Mouse (Mus musculus) thymus, adult 2 months (tissue): ENCODE data around the gene Prdm16. TPM values are rescaled to one million over a fixed set of nuclear protein-coding genes. Genes with fewer than 3 reads are reported as not detected.

Experiments
- DNase-seq: peaks from one replicate; pipeline ENCODE4 v3.0.0; 2021
- H3K27ac ChIP-seq: fragments of 200-500 bp; 2 replicates; pipeline ENCODE4 v1.5.1; 2012; ENCODE audit warnings: low read length, control low read depth; ENCODE audit not compliant: control insufficient read depth, insufficient read depth
- H3K27me3 ChIP-seq: fragments of 200-500 bp; 2 replicates; pipeline ENCODE4 v1.6.1; 2012; ENCODE audit warnings: mild to moderate bottlenecking, low read length, moderate library complexity, mixed read lengths; ENCODE audit not compliant: control insufficient read depth, insufficient read depth
- H3K36me3 ChIP-seq: fragments of 200-500 bp; 2 replicates; pipeline ENCODE4 v1.6.1; 2012; ENCODE audit warnings: mild to moderate bottlenecking, low read length, moderate library complexity; ENCODE audit not compliant: control insufficient read depth, insufficient read depth
- H3K4me1 ChIP-seq: fragments of 200-500 bp; replicated peaks from 2 replicates; pipeline ENCODE4 v1.6.1; 2012; ENCODE audit warnings: low read length; ENCODE audit not compliant: control insufficient read depth, insufficient read depth
- H3K4me3 ChIP-seq: fragments of 200-500 bp; 2 replicates; pipeline ENCODE4 v1.5.1; 2012; ENCODE audit warnings: mild to moderate bottlenecking, low read length, control low read depth, moderate library complexity; ENCODE audit not compliant: control insufficient read depth, insufficient read depth
- CTCF ChIP-seq: fragments of 200-500 bp; IDR thresholded peaks from 2 replicates; pipeline ENCODE4 v1.5.1; 2012; ENCODE audit warnings: mild to moderate bottlenecking, control low read depth, low read length, moderate library complexity, borderline replicate concordance; ENCODE audit not compliant: control insufficient read depth, poor library complexity, insufficient read depth; ENCODE audit errors: extremely low read depth
- POLR2A ChIP-seq: fragments of 200-500 bp; IDR thresholded peaks from 2 replicates; pipeline ENCODE4 v1.6.1; 2012; ENCODE audit warnings: mild to moderate bottlenecking, low read length, control low read depth, moderate library complexity; ENCODE audit not compliant: control insufficient read depth, poor library complexity, insufficient read depth; ENCODE audit errors: extremely low read depth
- WGBS: fragments of 180-500 bp; shearing (Covaris S2); methylation state at CpG from one replicate; pipeline ENCODE4 v1.1.7; 2018; 5-methylcytosine and 5-hydroxymethylcytosine counted together
- polyA plus RNA-seq: library from polyadenylated mRNA; depleted of rRNA; stranded (reverse); fragments of >200 nt; gene quantifications from 2 replicates; pipeline ENCODE4 v1.2.3, GENCODE M21; 2012

The Prdm16 gene
- polyA plus RNA-seq, 1 experiment: 4.5 TPM

GRCm38 (mm10) chr4:154660025-154660424 is 23.4 kb upstream of the Prdm16 start:
- DNase-seq: no peak
- Histone ChIP-seq H3K27me3 (no peaks in the 10 kb centered on the region), H3K4me1 (no peaks in the 10 kb centered on the region), H3K27ac (no peak overlapping the region), H3K36me3 (no peaks in the 10 kb centered on the region), H3K4me3 (no peak overlapping the region)
- no peak for TF ChIP-seq POLR2A
- no peak for TF ChIP-seq CTCF

GRCm38 (mm10) chr4:154655134-154655910 is 18.6 kb upstream of the Prdm16 start:
- 91% methylated on average over 15 of the region's 15 CpGs for WGBS
- H3K27ac ChIP-seq: no peak overlapping the region
- H3K36me3 ChIP-seq: no peaks in the 10 kb centered on the region
- TF ChIP-seq POLR2A (no peak), CTCF (no peak)
- no peak for DNase-seq
- H3K27me3 ChIP-seq: no peaks in the 10 kb centered on the region
- no peak overlapping the region for H3K4me3 ChIP-seq
- no peaks in the 10 kb centered on the region for H3K4me1 ChIP-seq

- no peaks in the 10 kb centered on the region for H3K4me1 ChIP-seq
- H3K27me3 ChIP-seq: no peaks in the 10 kb centered on the region
- TF ChIP-seq CTCF: no peak
- no peak for TF ChIP-seq POLR2A
- H3K27ac ChIP-seq: no peak overlapping the region
- H3K4me3 ChIP-seq: no peak overlapping the region
- no peak for DNase-seq
- 50% methylated on average over 5 of the region's 5 CpGs for WGBS
- no peaks in the 10 kb centered on the region for H3K36me3 ChIP-seq
These were observed 15.8 kb upstream of the Prdm16 start for GRCm38 (mm10) chr4:154652494-154652893.

GRCm38 (mm10) chr4:154649083-154649747 is 12.5 kb upstream of the Prdm16 start:
- no peak overlapping the region for H3K4me3 ChIP-seq
- H3K27me3 ChIP-seq: no peaks in the 10 kb centered on the region
- TF ChIP-seq CTCF: no peak
- TF ChIP-seq POLR2A: no peak
- WGBS: 92% methylated on average over 19 of the region's 19 CpGs
- no peak overlapping the region for H3K27ac ChIP-seq
- H3K36me3 ChIP-seq: no peaks in the 10 kb centered on the region
- no peaks in the 10 kb centered on the region for H3K4me1 ChIP-seq
- DNase-seq: no peak

GRCm38 (mm10) chr4:154642496-154642895 is 5.8 kb upstream of the Prdm16 start:
- H3K4me3 ChIP-seq: no peak overlapping the region
- TF ChIP-seq CTCF (no peak), POLR2A (no peak)
- H3K27me3 ChIP-seq: peaks cover 12% of the 10 kb centered on the region
- no peaks in the 10 kb centered on the region for H3K4me1 ChIP-seq
- no peak overlapping the region for H3K27ac ChIP-seq
- H3K36me3 ChIP-seq: no peaks in the 10 kb centered on the region
- 69% methylated on average over 6 of the region's 6 CpGs for WGBS
- DNase-seq: no peak

GRCm38 (mm10) chr4:154641296-154642110 is 4.8 kb upstream of the Prdm16 start:
- peaks cover 19% of the 10 kb centered on the region for H3K27me3 ChIP-seq
- H3K4me1 ChIP-seq: 0 out of 2 replicates have a peak, but pooled peaks cover 5% of the 10 kb centered on the region
- TF ChIP-seq POLR2A (no peak), CTCF (no peak)
- 46% methylated on average over 32 of the region's 32 CpGs for WGBS
- H3K36me3 ChIP-seq: no peaks in the 10 kb centered on the region
- H3K27ac ChIP-seq: no peak overlapping the region
- no peak overlapping the region for H3K4me3 ChIP-seq
- no peak for DNase-seq
